Mouse (Mus musculus) limb, embryonic 14.5 days (tissue): ENCODE results near the gene Pbp2. TPM values are rescaled to one million over a fixed set of nuclear protein-coding genes. Genes with fewer than 3 reads are reported as not detected.

ENCODE experiments used
- ATAC-seq: fragments of 200-750 bp; cut with Nextera tagmentation; 2 replicates; pipeline ENCODE4 v1.8.0; 2017; ENCODE audit warnings: low read depth, moderate number of reproducible peaks, moderate TSS enrichment; ENCODE audit not compliant: low FRiP score
- DNase-seq: peaks from one replicate; pipeline ENCODE4 v3.0.0-alpha.2; 2015; ENCODE audit warnings: low spot score
- H3K27ac ChIP-seq: fragments of 300-500 bp; sonication (generic); replicated peaks from 2 replicates; pipeline ENCODE4 v1.5.1; 2014; ENCODE audit warnings: low read depth, mild to moderate bottlenecking, low read length, moderate library complexity, mixed read lengths
- H3K27me3 ChIP-seq: fragments of 300-500 bp; sonication (generic); 2 replicates; pipeline ENCODE4 v1.6.1; 2014; ENCODE audit warnings: low read length, mixed read lengths; ENCODE audit not compliant: control insufficient read depth, insufficient read depth
- H3K36me3 ChIP-seq: fragments of 300-500 bp; sonication (generic); 2 replicates; pipeline ENCODE4 v1.6.1; 2014; ENCODE audit warnings: mild to moderate bottlenecking, low read length, moderate library complexity, mixed read lengths; ENCODE audit not compliant: control insufficient read depth, insufficient read depth
- H3K4me1 ChIP-seq: fragments of 300-500 bp; sonication (generic); 2 replicates; pipeline ENCODE4 v1.6.1; 2014; ENCODE audit warnings: antibody characterized with exemption, low read length, mixed read lengths; ENCODE audit not compliant: control insufficient read depth, insufficient read depth
- H3K4me2 ChIP-seq: fragments of 300-500 bp; sonication (generic); replicated peaks from 2 replicates; pipeline ENCODE4 v1.6.1; 2014; ENCODE audit warnings: low read depth, mild to moderate bottlenecking, low read length, moderate library complexity; ENCODE audit not compliant: severe bottlenecking
- H3K4me3 ChIP-seq: fragments of 300-500 bp; sonication (generic); replicated peaks from 2 replicates; pipeline ENCODE4 v1.5.1; 2014; ENCODE audit warnings: low read length
- H3K9ac ChIP-seq: fragments of 300-500 bp; sonication (generic); 2 replicates; pipeline ENCODE4 v1.6.1; 2014; ENCODE audit warnings: mild to moderate bottlenecking, low read depth, low read length, moderate library complexity; ENCODE audit not compliant: severe bottlenecking
- H3K9me3 ChIP-seq: fragments of 300-500 bp; sonication (generic); 2 replicates; pipeline ENCODE4 v1.6.1; 2016; ENCODE audit warnings: low read length; ENCODE audit not compliant: control insufficient read depth
- POLR2A ChIP-seq: fragments of 200-500 bp; IDR thresholded peaks from 2 replicates; pipeline ENCODE4 v1.8.0; 2012; ENCODE audit warnings: inconsistent platforms, mild to moderate bottlenecking, moderate library complexity, borderline replicate concordance; ENCODE audit not compliant: insufficient read depth, insufficient read length; ENCODE audit errors: extremely low read depth
- WGBS: fragments of 180-500 bp; shearing (Covaris S2); extraction: QIAGEN DNeasy Blood & Tissue Kit; methylation state at CpG from one replicate; pipeline ENCODE4 v1.1.7; 2014; 5-methylcytosine and 5-hydroxymethylcytosine counted together
- polyA plus RNA-seq, 2 experiments: library from polyadenylated mRNA; depleted of rRNA in 1 of 2; stranded (reverse) in 1 of 2; unstranded in 1 of 2; fragments of >200 nt; fragmentation: Nextera tagmentation in 1 of 2; extraction: Ambion mirVana in 1 of 2; gene quantifications; 2 replicates each; pipeline versions ENCODE4 v1.2.1 to v1.2.3; 2012 to 2014

Pbp2 gene
- polyA plus RNA-seq, 2 experiments: 0.29 to 0.34 TPM

DNA sequence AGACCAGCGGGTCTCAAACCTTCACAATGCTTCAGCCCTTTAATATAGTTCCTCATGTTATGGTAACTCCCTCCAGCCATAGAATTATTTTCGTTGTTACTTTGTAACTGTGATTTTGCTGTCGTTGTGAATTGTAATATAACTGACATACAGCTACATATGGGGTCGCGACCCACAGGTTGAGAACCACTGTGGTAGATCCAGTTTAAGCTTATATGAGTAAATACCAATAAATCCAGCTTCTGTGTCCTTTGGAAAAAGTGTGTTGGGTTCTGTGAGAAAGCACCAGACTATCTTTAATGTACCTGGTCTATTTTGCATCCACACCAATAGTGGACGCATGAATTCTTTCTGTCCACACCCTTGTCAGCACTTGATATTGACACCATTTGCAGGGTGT lies 31.9 kb downstream of the Pbp2 start:
- no peak for DNase-seq
- peaks cover 11% of the 10 kb centered on the region for H3K4me1 ChIP-seq
- no peaks in the 10 kb centered on the region for H3K36me3 ChIP-seq
- H3K9ac ChIP-seq: no peak overlapping the region
- H3K27me3 ChIP-seq: no peaks in the 10 kb centered on the region
- no peak for TF ChIP-seq POLR2A
- WGBS: 86% methylated on average over 6 of the region's 6 CpGs
- no peak for ATAC-seq
- H3K4me3 ChIP-seq: no peak overlapping the region
- no peak overlapping the region for H3K27ac ChIP-seq
- no peak overlapping the region for H3K4me2 ChIP-seq
- H3K9me3 ChIP-seq: no peaks in the 10 kb centered on the region

DNA sequence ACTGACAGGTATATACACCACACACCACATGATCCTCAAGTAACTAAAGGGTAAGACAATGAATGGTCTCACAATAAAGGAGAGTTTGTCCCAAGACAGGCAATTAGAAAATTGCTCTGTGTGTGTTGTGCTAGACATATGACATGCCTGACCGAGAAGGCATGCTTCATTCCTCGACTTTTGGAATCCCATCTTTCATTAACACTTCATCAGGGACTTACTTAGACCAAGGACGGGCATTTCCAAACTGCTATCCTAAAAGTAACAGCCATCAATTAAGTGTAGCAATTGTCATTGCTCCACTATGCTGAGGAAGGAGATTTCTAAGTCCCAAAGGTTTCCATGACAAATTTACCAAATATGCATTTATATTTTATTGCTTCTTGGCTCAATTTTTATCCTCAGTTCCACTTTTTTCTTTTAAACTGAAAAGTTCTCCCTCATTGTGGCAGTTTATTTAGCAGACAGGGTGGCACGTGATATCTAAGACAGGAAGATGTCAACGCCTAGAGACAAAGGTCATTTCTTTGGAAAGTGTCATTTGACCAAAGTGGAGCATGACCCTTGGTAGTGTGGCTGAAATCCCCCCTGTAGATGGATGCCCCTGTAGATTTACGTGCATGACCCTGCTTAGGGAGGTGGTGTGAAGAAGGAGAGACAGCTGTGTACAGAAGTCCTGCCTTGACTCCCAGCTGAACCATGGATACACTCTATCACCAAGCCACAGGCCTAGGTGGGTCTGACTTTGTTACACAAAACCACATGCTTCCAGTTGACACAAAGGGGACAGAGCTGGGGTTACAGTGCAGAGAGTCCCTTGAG lies 33.5 kb downstream of the Pbp2 start:
- Histone ChIP-seq H3K4me1 (peaks cover 11% of the 10 kb centered on the region), H3K9me3 (no peaks in the 10 kb centered on the region), H3K27me3 (no peaks in the 10 kb centered on the region), H3K27ac (no peak overlapping the region), H3K4me3 (no peak overlapping the region), H3K36me3 (no peaks in the 10 kb centered on the region), H3K4me2 (no peak overlapping the region), H3K9ac (no peak overlapping the region)
- ATAC-seq (no peak), DNase-seq (no peak)
- 52% methylated on average over 6 of the region's 6 CpGs for WGBS
- TF ChIP-seq POLR2A: no peak

DNA sequence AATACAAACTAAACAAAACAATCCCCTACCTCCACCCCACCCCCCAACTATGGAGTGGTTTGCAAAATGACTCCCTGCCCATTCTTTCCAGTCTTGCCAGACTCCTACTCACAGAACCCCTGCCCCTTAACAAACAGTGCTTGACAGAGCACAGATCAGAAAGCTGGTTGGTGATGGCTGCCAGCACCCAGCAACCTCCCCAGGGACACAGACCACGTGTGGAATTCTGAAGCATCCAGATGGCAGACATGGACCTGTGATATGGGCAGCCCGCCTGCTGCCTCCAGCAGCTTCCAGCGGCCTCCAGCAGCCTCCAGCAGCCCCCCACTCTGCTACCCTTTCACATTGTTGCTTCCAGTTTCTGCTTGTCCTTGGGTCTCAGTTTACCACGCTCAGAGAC lies 35.0 kb downstream of the Pbp2 start:
- Histone ChIP-seq H3K4me1 (peaks cover 10% of the 10 kb centered on the region), H3K9me3 (no peaks in the 10 kb centered on the region), H3K27ac (no peak overlapping the region), H3K36me3 (no peaks in the 10 kb centered on the region), H3K9ac (no peak overlapping the region), H3K27me3 (no peaks in the 10 kb centered on the region), H3K4me3 (no peak overlapping the region), H3K4me2 (no peak overlapping the region)
- 69% methylated on average over 4 of the region's 4 CpGs for WGBS
- DNase-seq: no peak
- no peak for TF ChIP-seq POLR2A
- no peak for ATAC-seq

DNA sequence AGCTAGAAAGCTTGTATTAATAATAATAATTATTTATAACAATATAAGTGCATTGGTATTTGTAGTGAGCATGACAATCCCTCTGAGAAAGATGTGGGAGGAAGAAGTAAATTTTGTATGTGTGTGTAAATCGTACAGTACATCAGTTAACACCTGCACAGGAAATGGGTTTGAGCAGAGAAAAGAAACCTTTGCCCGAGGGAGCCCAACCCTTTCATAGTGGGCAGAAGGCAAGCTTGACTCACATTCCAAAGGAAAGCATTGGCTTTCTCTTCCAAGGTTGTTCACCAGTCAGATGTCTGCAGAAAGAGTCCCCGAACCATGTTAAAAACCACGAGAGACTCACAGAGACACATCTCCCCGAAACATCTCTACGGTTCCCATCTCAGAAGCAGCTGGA lies 37.1 kb downstream of the Pbp2 start:
- WGBS: 73% methylated on average over 6 of the region's 6 CpGs
- no peak for ATAC-seq
- Histone ChIP-seq H3K4me2 (no peak overlapping the region), H3K27me3 (no peaks in the 10 kb centered on the region), H3K4me3 (no peak overlapping the region), H3K27ac (no peak overlapping the region), H3K4me1 (no peaks in the 10 kb centered on the region), H3K9me3 (no peaks in the 10 kb centered on the region), H3K9ac (no peak overlapping the region), H3K36me3 (no peaks in the 10 kb centered on the region)
- TF ChIP-seq POLR2A: no peak
- DNase-seq: no peak

DNA sequence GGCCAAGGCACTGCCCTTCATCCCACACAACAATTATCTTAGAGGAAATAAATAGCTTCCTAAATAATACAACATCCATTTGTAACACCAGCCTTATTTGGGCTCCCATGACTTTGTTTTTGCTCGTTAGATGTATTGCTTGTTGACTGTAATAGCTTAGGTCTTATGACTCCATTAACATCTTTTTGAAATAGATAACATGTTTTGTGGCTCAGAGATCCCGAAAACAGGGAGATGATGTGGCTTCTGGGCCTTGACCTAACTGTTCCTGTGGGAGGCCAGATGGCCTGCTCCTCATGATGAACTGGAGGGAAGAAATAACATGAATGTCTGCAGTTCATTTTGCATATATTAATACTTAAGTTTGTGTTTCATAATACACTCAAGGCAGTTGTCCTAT lies 38.4 kb downstream of the Pbp2 start:
- no peak overlapping the region for H3K9ac ChIP-seq
- H3K27me3 ChIP-seq: no peaks in the 10 kb centered on the region
- H3K9me3 ChIP-seq: no peaks in the 10 kb centered on the region
- no peak for TF ChIP-seq POLR2A
- H3K27ac ChIP-seq: no peak overlapping the region
- DNase-seq: no peak
- 64% methylated on average over 2 of the region's 2 CpGs for WGBS
- no peaks in the 10 kb centered on the region for H3K4me1 ChIP-seq
- H3K4me2 ChIP-seq: no peak overlapping the region
- no peak for ATAC-seq
- no peaks in the 10 kb centered on the region for H3K36me3 ChIP-seq
- H3K4me3 ChIP-seq: no peak overlapping the region

DNA sequence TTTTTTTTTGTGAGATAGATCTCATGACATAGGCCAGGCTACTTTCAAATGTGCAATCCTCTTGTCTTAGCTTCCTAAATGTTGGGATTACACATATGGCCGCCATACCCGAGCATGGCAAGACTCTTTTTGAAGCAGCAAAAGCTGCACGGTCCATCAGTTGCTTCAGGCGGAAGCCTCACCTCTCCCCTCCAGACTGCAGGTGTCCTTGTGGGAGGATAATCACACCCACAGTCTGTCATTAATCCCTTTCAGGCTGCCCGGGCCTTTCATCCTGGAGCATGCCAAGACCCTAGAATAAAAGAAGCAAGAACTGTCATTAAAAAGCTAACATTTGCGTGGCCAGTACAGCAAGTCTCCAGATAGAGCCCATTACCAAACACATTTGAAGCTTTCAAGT lies 40.6 kb downstream of the Pbp2 start:
- H3K27me3 ChIP-seq: no peaks in the 10 kb centered on the region
- H3K9ac ChIP-seq: no peak overlapping the region
- no peaks in the 10 kb centered on the region for H3K9me3 ChIP-seq
- no peak overlapping the region for H3K4me3 ChIP-seq
- no peak for ATAC-seq
- H3K4me1 ChIP-seq: no peaks in the 10 kb centered on the region
- H3K27ac ChIP-seq: no peak overlapping the region
- no peak for TF ChIP-seq POLR2A
- WGBS: 43% methylated on average over 6 of the region's 6 CpGs
- no peaks in the 10 kb centered on the region for H3K36me3 ChIP-seq
- H3K4me2 ChIP-seq: no peak overlapping the region
- no peak for DNase-seq
